Mouse (Mus musculus) cerebellum, adult 2 months (tissue): ENCODE data around the gene Abhd6.

Experiments used
- CTCF ChIP-seq: fragments of 200-500 bp; IDR thresholded peaks from 2 replicates; pipeline ENCODE4 v1.5.1; 2011; ENCODE audit warnings: low read depth, mild to moderate bottlenecking, control low read depth, low read length, moderate library complexity, borderline replicate concordance; ENCODE audit not compliant: insufficient read depth
- POLR2A ChIP-seq: fragments of 200-500 bp; IDR thresholded peaks from 2 replicates; pipeline ENCODE4 v1.6.1; 2011; ENCODE audit warnings: low read length, control low read depth, borderline replicate concordance; ENCODE audit not compliant: insufficient read depth

- TF ChIP-seq CTCF = no peak
- TF ChIP-seq POLR2A = no peak
These were observed 33.2 kb downstream of the Abhd6 start for GRCm38 (mm10) chr14:8035951-8036350.
